Mouse (Mus musculus) MEL-GATA-1-ER (cell line): ENCODE data around the gene Asb16.

ENCODE experiments used
- DNase-seq: peaks from one replicate; pipeline ENCODE4 v3.0.0-alpha.2; 2012; ENCODE audit warnings: low read depth; ENCODE audit errors: extremely low read depth

The Asb16 gene

DNA sequence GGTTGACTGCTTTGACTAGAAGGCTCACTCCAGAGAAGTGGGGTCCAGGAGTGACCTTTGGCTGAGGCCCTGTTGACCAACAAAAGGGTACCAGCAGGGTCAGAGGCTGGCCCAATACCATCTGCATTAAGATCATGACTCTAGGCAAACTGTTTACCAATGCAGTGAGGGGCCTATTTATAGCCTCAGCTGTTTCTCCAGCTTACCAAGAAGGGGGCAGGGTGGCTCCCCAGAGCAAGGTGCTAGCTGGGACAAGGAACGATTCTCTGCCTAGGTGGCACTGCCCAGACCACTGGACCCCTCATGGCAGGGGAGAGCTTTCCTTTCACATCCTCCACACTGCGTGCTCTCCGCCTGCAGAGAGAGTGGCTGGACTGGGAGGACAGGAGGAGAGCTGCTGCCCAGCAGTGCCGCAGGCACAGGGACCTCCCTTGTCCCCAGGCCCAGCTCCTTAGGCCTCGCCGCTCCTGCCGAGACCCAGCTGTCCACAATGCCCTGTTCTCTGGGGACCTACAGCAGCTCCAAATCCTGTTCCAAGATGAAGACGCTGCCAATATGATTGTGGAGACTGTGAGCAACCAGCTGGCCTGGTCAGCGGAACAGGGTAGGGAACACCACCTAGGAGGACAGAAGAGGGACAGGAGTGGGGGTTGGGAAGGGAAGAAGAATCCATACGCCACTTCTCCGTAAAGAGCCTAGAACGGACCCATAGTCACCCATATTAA, at the start of gene Asb16:
Asb16 (plus strand) TSS at position 224 of the 725 bp plus-strand sequence.
- DNase-seq, result no peak

DNA sequence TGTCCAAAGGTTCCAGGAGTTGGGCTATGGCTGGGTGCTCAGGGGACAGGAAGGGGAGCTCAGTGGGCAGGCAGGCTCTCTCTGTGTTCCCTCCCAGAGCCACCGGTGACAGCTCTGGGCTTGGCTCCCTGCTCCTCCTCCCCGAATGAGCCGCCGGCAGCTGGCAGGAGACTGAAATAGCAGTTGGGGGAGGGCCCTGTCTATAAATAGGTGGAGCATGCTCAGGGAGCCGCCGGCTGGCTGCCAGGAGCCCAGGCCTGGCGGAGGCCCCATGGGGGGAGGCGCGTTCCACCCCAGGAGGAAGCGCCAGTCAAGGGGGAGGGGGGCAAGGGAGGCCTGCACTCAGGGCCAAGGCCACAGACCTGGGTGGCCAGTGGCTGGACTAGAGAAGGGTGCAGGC, 49.8 kb upstream of the Asb16 start:
- DNase-seq, result peak; percentile 80

DNA sequence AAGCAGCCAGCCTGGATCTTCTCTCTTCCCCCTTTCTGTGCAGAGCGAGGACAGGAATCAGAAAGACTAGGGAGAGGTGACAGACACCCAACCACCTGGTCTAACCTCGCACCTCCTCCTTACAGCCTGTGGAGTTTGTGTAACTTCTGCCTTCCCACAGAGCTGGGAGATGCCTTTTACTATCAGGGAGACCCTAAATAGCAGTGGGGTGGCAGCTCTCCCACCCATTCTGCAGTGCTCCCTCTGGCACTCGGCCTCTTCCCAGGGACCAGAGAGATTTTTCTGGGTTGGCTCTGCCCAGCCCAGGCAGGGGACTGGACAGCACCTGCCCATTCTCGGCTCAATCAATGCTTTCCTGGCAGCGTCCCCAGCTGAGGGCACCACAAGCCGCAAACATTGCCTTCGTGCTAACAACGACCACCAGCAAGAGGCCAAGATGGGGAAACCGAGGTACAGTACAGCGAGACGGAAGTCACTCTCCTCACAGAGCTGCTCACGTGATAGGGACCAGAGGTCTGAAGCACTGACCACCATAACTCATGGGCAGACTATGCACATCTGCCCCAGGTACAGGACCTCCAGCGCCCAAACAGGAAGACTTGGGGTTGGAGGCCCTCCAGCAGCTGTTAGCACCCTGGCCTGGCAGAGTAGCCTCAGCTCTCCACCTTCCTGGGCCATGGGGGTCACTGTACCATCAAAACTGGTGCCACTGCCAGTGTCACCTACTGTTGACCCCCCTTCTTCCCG, 49.1 kb upstream of the Asb16 start:
- DNase-seq, result no peak

DNA sequence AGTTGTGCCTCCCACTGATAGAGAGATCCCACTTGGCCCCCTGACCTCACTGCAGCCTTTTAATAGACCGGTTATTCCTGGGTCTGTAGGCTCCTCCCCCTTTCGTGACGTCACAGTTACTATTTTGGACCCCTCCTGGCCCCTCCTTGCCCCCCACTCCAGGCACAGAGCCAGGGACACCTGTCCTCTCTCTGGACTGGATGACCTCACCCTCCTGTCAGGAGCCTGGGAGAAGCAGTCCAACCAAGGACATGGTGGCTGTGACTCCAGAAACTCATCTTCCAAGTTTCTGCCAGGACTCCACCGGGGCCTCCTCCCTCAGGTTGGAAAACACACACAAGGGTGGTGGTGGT, 48.6 kb upstream of the Asb16 start:
- no peak for DNase-seq

DNA sequence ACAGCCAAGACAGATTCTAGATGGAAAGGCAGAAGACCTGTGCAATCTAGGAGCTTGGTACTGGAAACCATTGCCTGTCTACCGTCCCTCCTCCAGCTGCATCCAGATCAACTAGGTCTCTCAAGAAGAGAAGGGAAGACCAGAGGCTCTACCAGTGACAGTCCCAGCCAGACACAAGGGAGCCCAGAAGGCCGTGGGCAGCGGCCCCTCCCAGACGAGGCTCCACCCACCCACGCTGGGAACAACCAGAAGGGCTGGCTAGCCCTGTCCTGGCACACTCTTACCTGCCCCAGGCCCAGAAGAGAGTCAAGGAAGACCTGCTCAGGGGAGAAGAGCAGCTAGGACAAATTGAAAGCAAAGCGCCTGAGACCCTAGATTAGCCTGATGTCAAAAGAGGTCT, 48.1 kb upstream of the Asb16 start:
- no peak for DNase-seq

DNA sequence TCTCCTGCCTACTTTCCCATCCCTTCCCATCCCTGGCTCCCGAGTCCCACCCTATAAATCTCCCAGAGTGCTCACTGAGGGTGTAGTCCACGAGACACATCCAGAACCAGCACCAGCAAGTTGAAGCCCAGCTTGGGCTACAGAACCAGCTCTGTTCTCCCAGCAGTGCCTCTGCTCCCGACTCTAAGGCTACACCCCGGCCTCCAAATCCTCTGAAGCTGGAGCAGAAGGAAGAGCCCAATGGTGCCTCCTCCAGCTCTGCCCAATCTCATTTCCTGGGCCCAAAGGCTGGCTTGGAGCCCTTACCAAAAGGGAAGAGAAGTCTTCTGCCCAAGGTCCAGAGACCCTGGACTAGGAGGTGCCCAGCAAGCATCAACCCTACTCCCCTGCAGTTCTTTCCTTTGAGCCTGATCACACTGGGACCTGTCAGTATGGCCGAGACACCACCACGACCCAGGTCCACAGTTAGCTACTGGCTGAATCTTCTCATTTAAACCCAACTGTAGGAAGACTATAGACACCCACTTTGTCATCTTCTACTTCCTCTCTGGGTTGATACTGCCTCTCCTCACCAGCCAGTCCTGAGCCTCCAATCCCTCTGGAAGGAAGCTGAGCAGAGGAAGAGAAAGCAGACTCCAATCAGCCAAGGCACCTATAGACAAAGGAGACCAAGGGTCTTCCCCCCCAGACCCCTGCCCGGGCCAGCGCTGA, 47.1 kb upstream of the Asb16 start:
- no peak for DNase-seq

DNA sequence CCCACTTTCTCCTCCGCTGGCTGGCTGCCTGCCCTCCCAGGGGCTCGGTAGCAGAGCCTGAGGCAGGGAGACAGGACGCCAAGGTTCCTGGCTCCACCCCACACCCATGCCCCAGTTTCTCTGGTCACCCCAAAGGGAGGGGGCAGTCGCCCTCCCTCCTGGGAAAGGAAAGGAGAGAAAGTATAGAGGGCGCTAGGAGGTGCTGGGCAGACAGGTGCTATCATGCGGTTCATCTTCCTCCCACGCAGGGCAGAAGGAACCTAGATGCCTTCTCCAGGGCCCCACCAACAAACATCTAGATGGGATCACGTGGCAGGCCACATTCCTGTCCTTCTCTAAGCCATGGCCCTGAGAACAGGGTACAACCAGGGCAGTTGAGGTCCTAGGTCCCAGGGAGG, 46.6 kb upstream of the Asb16 start:
- no peak for DNase-seq

DNA sequence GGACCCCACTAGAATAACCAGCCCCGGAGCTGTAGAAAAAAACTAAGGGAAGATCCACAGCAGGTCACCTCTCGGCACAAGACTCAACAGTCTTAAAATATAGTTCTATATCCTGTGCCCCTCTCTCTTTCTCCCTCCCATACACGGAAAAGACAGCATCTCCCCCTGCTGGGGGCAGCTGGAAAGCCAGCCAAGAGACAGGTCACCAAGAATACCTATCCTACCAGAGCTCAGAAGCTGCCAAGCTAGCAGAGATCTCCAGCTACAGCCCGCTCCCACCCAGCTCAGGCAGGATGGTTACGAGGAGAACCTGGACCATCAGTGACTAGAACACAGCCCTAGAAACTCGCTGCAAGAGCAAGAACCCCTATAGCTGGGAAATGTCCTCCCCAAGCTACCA, 45.4 kb upstream of the Asb16 start:
- no peak for DNase-seq

DNA sequence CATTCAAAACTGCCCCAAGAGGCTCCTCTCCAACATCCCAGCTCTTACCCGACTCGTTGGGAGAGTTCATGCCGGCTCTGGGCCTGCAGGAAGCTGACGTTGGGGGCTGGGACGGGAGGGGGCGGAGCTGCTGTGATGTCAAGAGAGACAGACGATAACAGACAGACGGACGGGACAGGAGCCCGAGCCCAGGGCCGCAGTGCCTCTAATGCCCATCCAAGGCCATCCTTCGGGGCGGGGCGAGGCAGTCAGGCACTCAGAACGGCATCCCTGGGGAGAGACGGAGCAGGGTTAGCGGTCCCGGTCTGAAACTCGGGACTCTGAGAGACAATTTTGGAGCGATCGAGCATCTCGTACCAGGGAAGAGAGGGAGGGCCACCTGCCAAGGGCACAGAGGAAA, 43.9 kb upstream of the Asb16 start:
- DNase-seq, result no peak

DNA sequence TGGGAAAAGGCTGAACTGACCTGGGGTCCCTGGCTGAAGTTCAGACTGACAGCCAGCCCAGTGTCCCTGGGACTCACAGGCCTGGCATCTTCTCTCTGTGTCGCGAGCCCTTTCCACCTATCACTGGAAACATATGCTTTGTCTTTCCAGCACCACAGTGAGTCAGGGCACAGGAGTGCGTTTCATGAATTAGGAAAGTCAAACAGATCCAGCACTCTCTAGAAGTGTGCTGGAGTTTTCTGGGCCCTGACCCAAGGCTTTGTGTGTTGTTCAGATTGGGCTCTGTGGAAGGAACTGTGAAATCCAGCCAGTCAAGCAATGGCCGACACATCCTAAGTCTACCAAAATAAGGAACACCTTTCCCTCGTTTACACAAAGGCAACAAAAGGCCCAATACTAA, 43.3 kb upstream of the Asb16 start:
- DNase-seq, result no peak

DNA sequence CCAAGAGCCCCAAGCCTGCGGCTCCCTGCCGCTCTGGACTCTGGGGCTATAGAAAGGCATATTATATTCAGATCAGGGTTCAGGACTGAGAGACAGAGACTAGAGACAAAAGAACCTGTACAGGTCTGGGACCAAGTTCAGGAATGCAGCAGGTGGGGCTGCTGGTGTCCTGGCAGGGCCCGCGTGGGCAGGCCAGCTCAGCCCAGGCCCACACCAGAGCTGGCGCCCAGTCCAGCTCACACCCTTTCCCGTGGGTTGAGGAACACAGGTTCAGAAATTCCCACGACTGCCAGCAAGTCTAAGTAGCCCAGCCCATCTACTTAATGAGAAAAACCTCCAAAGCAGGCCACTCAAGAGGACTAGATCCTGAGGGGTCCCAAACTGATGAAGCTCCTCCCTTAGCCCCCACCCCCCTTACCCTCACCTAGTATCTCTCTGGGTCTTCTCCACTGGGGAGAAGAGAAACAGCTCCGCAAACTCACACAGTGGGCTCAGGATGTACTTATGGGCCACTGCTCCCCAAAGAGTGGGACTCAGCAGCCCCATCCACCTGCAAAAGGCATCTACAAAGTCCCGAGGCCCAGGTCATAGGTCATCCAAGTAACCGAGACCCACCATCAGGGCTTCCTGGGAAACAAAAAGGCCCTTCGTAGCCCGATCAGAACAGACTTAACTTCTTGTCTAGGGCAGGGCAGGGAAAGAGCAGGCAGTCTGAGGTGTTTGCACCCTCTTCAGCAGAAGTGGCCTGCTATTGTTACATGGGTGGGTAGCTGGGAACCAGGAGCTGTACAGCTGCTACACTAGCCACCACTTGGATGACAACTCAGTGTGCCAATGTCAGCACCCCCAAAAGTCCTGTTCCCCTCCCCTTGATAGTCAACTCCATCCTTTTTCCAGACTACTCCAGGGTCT, 42.2 kb upstream of the Asb16 start:
- DNase-seq, result no peak

DNA sequence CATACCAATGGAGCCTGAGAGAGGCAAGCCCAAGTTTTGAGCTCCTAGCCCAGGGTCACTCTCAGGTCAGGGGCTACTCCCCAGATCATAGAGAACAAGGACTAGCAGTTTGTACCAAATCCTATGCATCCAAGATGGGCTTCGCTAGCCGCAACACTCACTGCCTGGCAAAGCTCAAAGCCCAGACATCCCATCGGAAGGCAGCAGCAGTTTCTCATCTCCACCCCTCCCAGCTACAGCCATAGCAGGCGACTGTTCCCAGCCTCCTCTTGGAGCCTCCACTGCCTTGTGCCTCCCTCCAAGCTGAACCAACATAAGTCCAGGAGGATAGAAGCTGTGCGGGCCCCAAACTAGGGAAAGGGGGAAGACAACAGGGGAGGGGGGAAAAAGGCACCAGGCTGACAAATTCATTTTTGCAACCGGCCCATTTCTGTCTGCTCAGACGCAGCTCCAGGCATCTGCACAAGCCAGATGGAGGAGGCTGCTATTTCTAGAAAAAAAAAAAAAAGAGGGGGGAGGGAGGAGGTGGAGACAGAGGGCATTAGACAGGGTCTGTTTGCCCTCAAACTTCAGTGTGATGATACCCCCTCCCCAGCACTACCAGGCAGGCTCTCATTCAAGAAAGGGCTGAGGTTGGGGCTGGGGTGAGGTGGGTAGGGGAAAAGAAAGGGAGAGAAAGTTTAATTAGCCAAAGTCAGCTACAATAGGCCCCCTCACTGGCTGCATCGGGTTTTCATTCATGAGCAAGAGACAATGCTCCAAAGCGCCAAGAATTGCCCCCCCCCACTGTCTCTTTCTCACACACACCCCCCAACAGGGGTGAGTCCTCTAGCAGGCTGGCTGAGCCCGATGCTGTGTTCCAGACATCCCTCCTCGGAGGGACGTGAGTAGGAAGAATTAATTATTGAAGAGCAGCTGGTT, 41.0 kb upstream of the Asb16 start:
- no peak for DNase-seq

DNA sequence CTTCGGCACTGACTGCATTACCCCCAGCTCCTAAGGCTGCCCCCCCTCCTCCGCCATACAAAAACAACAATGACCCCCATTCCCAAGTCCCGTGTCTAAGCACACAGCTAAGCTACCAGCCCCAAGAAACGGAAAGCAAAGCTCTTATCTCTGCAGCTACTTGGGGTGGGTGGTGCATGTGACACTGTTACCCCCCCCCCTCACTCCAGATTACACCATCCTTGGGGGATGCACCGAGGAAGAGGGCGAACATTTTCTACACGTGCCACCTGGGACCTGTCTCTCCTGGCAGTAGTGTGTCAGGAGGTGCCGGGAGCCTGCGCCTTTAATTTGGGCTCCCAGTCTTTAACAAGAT, 40.4 kb upstream of the Asb16 start:
- no peak for DNase-seq

DNA sequence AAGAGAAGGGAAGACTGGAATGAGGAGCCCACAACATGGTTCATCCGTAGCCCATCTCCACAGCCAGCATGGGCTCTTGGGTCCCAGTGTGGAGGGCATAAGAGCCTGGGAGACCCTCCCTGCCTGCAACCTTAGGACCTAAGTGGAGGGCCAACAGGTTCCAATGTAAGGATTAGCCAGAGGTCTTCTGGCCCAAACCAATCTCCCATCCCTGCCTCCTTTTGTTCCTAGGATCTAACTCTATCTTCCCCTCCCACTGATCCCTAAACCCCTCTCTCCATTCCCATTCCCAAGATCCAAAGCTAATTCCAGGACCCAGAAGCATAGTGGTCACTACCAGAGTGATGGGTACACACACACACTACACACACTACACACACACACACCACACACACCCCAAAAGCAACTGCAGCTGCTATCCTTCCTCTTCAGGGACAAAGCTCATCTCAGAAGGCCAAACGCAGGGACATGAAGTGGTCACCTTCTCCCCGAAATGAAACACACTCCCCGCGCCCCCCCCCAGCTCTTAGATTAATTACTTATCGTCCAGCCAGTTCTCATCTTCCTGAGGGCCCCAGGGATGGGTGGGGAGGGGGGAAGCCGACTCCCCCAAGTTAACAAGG, 39.8 kb upstream of the Asb16 start:
- no peak for DNase-seq

DNA sequence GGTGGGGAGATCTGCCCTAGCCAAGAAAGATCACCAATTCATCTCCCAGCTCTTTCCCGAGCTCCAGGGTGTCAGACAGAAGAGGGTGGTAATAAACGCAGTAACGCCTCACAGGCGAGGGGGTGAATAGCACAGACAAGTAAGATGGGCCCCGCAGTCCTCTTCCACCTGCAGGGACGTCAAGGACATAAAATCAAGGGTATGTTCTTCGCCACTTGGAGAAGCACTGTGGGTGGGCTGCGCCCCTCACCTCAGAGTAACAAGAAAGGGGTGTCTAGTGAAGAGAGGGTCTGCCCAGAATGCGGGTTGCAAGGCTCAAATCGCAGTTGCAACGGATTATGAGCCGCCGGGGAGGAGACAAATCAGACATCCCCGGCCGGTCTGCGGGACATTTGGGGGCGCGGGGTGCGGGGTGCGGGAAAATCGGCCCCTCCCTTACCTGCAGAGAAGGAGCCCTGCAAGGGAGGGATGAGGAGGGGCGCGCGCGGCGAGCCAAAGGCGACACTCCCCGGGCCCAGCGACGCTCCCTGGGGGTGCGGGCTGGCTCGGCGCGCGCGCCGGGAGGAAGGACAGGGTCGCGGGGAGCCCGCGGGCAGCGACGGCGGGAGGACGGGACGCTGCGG, 39.1 kb upstream of the Asb16 start:
- DNase-seq, result no peak

DNA sequence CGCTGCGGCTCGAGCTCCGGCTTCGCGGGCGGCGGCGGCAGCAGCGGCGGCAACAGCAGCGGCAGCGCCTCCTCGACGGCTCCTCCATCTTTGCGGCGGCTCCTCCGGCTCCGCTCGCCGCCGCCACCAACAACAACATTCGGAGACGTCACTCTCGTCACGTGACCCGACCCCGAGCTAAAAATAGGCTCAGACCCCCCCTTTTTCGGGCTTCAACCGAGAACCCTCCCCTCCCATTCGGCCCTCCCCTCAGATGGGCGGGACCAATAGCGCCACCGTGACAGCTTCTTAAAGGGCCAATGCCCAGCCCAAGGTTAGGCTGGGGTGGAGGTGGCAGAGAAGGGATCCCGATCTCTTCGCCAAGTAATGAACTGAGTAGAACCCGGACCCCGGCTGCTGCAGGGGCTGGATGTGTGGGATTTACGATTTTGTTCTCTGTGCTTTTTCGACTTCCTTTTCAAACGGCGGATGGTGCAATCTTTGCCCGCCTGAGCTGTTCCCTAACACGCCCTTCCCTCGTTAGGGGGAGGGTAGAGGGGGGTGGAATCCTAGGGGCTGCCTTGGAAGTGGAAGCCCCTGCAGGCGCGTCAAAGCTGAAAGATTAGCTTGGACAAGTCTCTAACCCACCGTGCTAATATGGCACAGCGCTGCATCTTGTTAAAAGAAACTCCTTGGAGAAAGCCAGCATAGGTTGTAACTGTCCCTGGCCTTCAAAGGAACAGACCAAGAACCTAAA, 38.4 kb upstream of the Asb16 start, which contains the start of gene Hdac5:
Hdac5 (minus strand) TSS at position 161 of the 736 bp plus-strand sequence.
- DNase-seq, result peak; percentile 90

DNA sequence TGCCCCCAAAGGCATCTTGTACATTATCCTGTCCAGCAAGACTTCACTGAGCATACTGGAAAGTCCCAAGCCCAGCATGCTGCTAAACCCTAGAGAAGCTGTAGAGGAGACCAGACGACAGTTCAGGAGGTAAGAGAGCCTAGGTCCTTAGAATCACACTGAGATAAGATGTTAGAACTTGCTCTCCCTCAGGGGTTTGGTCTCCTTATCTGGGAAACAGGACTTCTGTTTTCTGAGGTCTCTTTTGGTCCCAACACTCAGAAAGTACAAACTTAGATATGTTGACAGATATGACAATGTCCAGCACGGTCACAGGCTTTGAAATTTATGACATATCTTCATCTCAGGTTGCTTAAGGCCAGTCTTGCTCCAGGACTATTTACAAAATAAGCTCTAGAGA, 32.5 kb upstream of the Asb16 start:
- DNase-seq, result no peak

DNA sequence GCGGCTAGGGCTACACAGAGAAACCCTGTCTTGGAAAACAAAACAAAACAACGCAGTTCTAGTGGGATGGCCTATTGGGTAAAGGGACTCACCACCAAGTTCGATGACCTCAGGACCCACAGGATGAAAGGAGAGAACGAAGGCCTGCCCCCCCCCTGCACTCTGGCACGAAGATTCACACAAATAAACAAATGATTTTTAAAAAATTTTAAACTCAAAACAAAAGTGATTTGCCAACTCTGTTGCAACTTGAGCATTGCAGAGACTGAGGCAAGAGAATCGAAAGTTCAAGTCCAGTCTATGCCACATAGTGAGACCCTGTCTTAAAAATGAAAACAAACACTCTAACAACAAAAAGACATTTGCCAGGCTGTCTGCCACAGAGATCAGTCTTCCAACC, 27.9 kb upstream of the Asb16 start:
- no peak for DNase-seq

DNA sequence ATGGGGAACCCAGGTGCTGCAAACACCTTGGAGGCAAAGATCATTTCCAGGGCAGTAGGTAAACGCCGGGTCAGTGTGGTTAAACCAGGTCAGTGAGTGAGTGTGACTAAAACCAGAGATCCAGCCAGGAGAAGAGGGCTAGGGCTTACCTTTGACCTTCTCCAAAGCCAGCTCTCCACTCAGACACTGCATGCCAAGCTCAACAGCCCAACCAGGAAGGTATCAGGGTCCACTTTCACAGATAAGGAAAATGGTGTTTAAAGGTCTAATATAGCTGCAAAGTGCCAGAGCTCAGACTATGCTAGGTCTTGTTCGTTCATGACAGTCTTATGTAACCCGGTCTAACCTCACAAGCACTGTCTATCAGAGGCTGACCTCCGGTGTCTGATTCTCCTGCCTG, 27.3 kb upstream of the Asb16 start:
- no peak for DNase-seq
